Mouse (Mus musculus) midbrain, postnatal 0 days (tissue): Measurements from ENCODE around the gene S100pbp. TPM values are rescaled to one million over a fixed set of nuclear protein-coding genes. Genes with fewer than 3 reads are reported as not detected.
A peak's percentile ranks its signal among the peaks of the same experiment; 100 is the strongest.

ENCODE experiments used
- ATAC-seq: fragments of 200-750 bp; cut with Nextera tagmentation; 2 replicates; pipeline ENCODE4 v1.8.0; 2017; ENCODE audit warnings: moderate number of reproducible peaks, mild to moderate bottlenecking, moderate TSS enrichment, moderate library complexity; ENCODE audit not compliant: low FRiP score
- DNase-seq: peaks from one replicate; pipeline ENCODE4 v3.0.0-alpha.2; 2015; ENCODE audit warnings: low spot score
- H3K27ac ChIP-seq: fragments of 300-500 bp; sonication (generic); 2 replicates; pipeline ENCODE4 v1.5.1; 2014; ENCODE audit warnings: low read depth, mild to moderate bottlenecking, low read length, mixed read lengths
- H3K27me3 ChIP-seq: fragments of 300-500 bp; sonication (generic); 2 replicates; pipeline ENCODE4 v1.6.1; 2014; ENCODE audit warnings: low read length, control low read depth, mixed read lengths; ENCODE audit not compliant: insufficient read depth
- H3K36me3 ChIP-seq: fragments of 300-500 bp; sonication (generic); 2 replicates; pipeline ENCODE4 v1.6.1; 2014; ENCODE audit warnings: low read length, control low read depth, mixed read lengths; ENCODE audit not compliant: insufficient read depth
- H3K4me1 ChIP-seq: fragments of 300-500 bp; sonication (generic); 2 replicates; pipeline ENCODE4 v1.6.1; 2014; ENCODE audit warnings: mild to moderate bottlenecking, control low read depth, antibody characterized with exemption, low read length, mixed read lengths; ENCODE audit not compliant: insufficient read depth
- H3K4me2 ChIP-seq: fragments of 300-500 bp; sonication (generic); 2 replicates; pipeline ENCODE4 v1.6.1; 2014; ENCODE audit warnings: low read depth, mild to moderate bottlenecking, low read length, mixed read lengths; ENCODE audit not compliant: poor library complexity, severe bottlenecking
- H3K4me3 ChIP-seq: fragments of 300-500 bp; sonication (generic); 2 replicates; pipeline ENCODE4 v1.5.1; 2014; ENCODE audit warnings: low read depth, mild to moderate bottlenecking, low read length, moderate library complexity
- H3K9ac ChIP-seq: fragments of 300-500 bp; sonication (generic); replicated peaks from 2 replicates; pipeline ENCODE4 v1.6.1; 2014; ENCODE audit warnings: mild to moderate bottlenecking, low read length, moderate library complexity, mixed read lengths; ENCODE audit not compliant: poor library complexity, severe bottlenecking
- H3K9me3 ChIP-seq: fragments of 300-500 bp; sonication (generic); 2 replicates; pipeline ENCODE4 v1.6.1; 2016; ENCODE audit warnings: low read length, control low read depth
- CTCF ChIP-seq: IDR thresholded peaks from 2 replicates; pipeline ENCODE4 v1.5.1; 2016; ENCODE audit warnings: antibody characterized with exemption, mild to moderate bottlenecking
- WGBS: fragments of 180-500 bp; shearing (Covaris S2); extraction: QIAGEN DNeasy Blood & Tissue Kit; methylation state at CpG from one replicate; pipeline ENCODE4 v1.1.7; 2014; 5-methylcytosine and 5-hydroxymethylcytosine counted together
- polyA plus RNA-seq: library from polyadenylated mRNA; unstranded; fragments of >200 nt; fragmentation: Nextera tagmentation; extraction: Ambion mirVana; gene quantifications from 2 replicates; pipeline ENCODE4 v1.2.1, GENCODE M21; 2015
- total RNA-seq: library from RNA; depleted of rRNA; stranded (reverse); fragments of >200 nt; gene quantifications from 2 replicates; pipeline ENCODE4 v1.2.3, GENCODE M21; 2014

S100pbp gene
- total and polyA plus RNA-seq, 2 experiments from 2014 or later, result 24.2 to 49.6 TPM

DNA sequence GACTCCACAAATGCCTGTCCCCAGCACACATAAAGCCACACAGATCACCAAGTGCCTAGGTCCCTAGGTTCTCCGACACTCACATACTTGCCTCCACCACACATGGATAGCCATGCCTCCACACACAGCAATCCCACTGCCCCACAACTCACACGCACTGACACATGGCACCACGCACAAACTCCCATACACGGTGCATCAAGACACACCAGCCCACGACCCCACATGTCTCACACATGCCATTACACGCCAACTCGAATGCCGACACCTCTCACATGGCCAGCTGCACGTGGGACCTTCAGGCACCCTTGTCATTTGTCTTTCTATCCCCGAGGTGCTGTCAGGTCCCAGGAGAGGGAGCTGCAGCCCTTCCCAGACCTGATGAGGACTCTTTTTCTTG lies 69.8 kb downstream of the S100pbp start:
- no peaks in the 10 kb centered on the region for H3K9me3 ChIP-seq
- 0 out of 2 replicates have a peak, but pooled peaks cover 5% of the 10 kb centered on the region for H3K4me1 ChIP-seq
- peak overlapping the region; percentile 68 for H3K4me3 ChIP-seq
- peaks cover 3% of the 10 kb centered on the region; the same call in 1 of the 2 replicates for H3K27me3 ChIP-seq
- ATAC-seq (no peak), DNase-seq (no peak)
- peak overlapping the region; percentile 90 for H3K4me2 ChIP-seq
- H3K36me3 ChIP-seq, result no peaks in the 10 kb centered on the region
- WGBS, result 75% methylated on average over 10 of the region's 10 CpGs
- H3K27ac ChIP-seq, result no peak overlapping the region
- TF ChIP-seq CTCF, result no peak
- peak overlapping the region; percentile 88; the same call in 1 of the 2 replicates for H3K9ac ChIP-seq

DNA sequence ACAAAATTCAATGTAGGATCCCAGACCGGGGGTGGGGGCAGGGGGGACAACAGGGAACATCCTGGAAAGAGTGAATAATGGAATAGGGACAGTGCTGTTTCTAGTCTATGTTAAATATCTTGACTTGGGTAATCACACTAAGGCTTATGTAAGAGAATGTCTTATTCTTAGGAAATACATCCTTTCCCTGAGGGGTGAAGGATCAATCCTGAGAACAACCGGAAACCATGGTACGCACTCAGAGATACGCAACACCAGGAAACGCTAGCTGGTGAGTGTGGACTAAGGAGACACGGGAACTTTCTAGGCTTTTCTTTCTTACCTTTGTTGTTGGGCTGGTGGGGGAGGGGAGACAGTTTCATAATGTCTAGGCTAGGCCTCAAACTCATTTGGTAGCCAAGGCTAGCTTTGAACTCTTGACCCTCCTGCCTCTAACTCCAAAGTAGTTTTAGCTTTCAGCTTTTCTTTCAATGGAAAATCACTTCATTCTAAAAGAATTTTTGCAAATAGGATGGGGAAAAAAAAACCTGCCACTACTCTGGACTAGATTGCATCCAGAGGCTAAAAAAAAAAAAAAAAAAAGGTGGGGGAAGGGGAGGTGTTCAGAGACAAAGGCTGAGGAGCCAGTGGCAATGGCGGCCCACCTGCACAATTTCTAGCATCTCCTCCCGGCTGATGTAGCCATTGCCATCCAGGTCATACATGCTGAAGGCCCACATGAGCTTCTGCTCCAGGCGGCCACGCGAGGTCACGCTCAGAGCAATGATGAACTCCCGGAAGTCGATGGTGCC lies 71.6 kb downstream of the S100pbp start:
- peaks cover 3% of the 10 kb centered on the region; the same call in 1 of the 2 replicates for H3K27me3 ChIP-seq
- no peak for DNase-seq
- H3K4me1 ChIP-seq, result 0 out of 2 replicates have a peak, but pooled peaks cover 5% of the 10 kb centered on the region
- no peak overlapping the region for H3K4me2 ChIP-seq
- no peak for TF ChIP-seq CTCF
- no peaks in the 10 kb centered on the region for H3K36me3 ChIP-seq
- no peak overlapping the region for H3K9ac ChIP-seq
- no peak for ATAC-seq
- H3K27ac ChIP-seq, result no peak overlapping the region
- 87% methylated on average over 14 of the region's 14 CpGs for WGBS
- no peaks in the 10 kb centered on the region for H3K9me3 ChIP-seq
- H3K4me3 ChIP-seq, result no peak overlapping the region

DNA sequence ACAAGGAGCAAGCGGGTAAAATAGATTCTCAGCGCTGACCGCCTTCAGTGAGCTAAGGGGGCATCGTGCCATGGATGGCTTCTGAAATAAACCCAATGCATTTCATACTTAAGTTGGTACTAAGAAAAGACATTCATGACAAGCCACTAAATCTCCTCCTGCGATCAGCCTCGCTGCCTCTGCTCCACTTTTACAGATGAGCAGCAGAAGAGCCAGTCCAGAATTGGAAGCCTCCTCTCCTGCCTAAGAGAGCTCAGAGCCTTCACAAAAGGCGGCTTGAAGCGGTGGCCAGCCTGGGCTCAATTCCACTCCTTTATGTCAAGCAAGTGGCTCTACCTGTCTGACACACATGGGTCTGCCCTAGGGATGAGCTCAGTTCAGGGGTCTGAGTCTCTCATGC lies 72.8 kb downstream of the S100pbp start:
- H3K27me3 ChIP-seq, result peaks cover 3% of the 10 kb centered on the region; the same call in 1 of the 2 replicates
- H3K9me3 ChIP-seq, result no peaks in the 10 kb centered on the region
- ATAC-seq (no peak), DNase-seq (no peak)
- H3K4me3 ChIP-seq, result no peak overlapping the region
- 0 out of 2 replicates have a peak, but pooled peaks cover 3% of the 10 kb centered on the region for H3K36me3 ChIP-seq
- no peak overlapping the region for H3K4me2 ChIP-seq
- WGBS, result 97% methylated on average over 8 of the region's 8 CpGs
- 0 out of 2 replicates have a peak, but pooled peaks cover 5% of the 10 kb centered on the region for H3K4me1 ChIP-seq
- H3K9ac ChIP-seq, result no peak overlapping the region
- TF ChIP-seq CTCF, result no peak
- H3K27ac ChIP-seq, result no peak overlapping the region

DNA sequence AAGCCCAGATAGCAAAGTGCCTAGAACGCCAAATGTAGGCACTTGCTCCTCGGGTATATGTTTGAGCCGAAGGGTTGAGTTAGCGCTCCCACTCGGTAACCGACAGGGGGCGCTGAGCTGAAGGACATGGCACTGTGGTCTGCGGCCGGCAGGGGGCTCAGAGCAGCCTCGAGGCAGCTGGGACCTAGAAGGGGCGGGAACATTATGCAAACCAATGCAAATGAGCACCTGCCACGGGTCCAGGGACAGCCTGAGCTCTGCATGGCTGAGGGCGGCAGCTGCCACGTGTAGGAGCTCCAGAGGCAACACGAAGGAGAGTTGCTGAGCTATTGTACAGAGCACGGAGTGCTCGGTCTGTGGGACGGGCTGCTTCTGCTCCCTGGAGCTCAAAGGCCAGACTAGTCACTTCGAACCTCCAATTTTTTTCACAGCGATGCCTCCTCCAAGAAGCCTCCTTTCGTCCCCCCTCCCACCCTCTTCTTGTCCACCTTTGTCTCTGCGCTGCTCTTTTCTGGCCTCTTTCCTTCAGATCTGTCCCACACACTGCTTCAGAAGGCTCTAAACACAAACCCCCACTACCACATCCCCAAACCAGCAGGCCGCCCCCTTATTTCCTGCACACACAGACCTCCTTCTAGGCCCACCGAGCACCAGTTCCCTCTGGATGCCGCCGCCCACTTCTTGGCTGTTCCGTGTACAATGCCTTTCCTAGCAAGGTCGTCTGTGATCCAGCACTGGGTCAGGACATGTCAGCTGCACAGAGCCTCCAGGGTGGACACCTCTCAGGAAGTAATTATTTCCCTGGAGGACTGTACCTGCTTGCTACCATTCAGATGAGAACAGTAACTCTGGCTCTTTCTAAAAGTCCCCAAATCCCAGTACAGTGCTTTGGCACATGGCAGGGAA lies 76.2 kb downstream of the S100pbp start:
- Histone ChIP-seq H3K27ac (no peak overlapping the region), H3K4me3 (no peak overlapping the region), H3K9ac (no peak overlapping the region), H3K4me1 (no peaks in the 10 kb centered on the region), H3K36me3 (0 out of 2 replicates have a peak, but pooled peaks cover 3% of the 10 kb centered on the region), H3K9me3 (no peaks in the 10 kb centered on the region), H3K4me2 (no peak overlapping the region), H3K27me3 (no peaks in the 10 kb centered on the region)
- WGBS, result 28% methylated on average over 28 of the region's 28 CpGs
- ATAC-seq (peak; percentile 67), DNase-seq (peak; percentile 96)
- peak; percentile 99 for TF ChIP-seq CTCF

DNA sequence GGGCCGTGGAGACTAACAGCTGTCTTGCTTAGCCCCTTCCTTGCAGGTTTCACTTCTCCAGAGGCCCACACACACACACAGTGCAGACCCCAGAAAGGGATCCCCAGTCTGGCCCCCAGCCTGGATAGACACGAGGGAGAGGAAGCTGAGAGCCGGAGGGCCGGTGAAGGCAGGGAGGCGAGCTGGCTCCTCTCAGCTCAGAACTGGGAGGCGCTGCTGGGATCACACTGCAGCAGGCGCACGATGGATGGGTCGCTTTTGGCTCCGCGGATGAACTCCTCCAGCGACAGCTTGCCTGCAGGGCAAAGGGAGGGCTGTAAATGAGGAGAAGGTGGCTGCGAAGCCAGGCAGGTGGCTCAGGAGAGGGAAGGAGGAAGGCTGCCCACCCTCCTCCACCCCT lies 77.3 kb downstream of the S100pbp start:
- H3K36me3 ChIP-seq, result 0 out of 2 replicates have a peak, but pooled peaks cover 3% of the 10 kb centered on the region
- H3K9me3 ChIP-seq, result no peaks in the 10 kb centered on the region
- no peak overlapping the region for H3K9ac ChIP-seq
- H3K4me1 ChIP-seq, result no peaks in the 10 kb centered on the region
- 60% methylated on average over 13 of the region's 13 CpGs for WGBS
- no peak overlapping the region for H3K4me2 ChIP-seq
- no peak for DNase-seq
- H3K4me3 ChIP-seq, result no peak overlapping the region
- no peak for TF ChIP-seq CTCF
- H3K27me3 ChIP-seq, result peaks cover 5% of the 10 kb centered on the region; the same call in 1 of the 2 replicates
- H3K27ac ChIP-seq, result no peak overlapping the region
- no peak for ATAC-seq
